ENCODE assay signal across 13 mouse cellular contexts in the genomic region with DNA sequence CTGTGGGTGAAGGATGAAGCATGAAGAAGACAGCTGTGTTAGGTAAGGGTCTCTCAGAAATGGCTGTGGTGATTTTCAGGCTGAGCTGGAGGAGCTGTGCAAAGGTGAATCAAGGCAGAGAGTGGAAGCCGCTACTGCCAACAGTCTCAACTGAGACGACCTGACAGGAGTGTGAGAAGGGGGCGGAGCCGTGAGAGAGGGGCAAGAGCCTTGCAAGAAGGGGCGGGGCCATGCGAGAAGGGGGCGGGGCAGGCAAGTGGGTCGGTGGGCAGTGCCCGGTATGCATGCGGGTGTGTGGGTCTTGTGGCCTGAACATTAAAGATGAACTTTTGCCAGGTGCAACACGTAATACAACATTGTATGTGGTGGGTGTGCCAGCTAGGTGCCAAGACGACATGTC.
DNase-seq lines count a peak whose midpoint lies in the region.
"Had no signal": no experiment of that assay in that cellular context is flagged by ENCODE, and none has a peak within 500 bp of the region (broad histone marks: within the 10 kb centered on the region; RNA-seq: fewer than 3 reads in every experiment).

No protein-coding gene starts in this region.

- peak; percentile 69 for DNase-seq in heart, adult 11 months
- no peak for DNase-seq in heart, adult 9 months (ENCODE audit: low spot score in 2 of 2)
- DNase-seq in lung, postnatal 10 days: peak; percentile 33
- DNase-seq in lung, adult 18-20 months: no peak
- DNase-seq in ES-CJ7 (ENCODE audit: low read depth, low spot score): peak; percentile 74
- DNase-seq in ZHBTc4 (ENCODE audit: low read depth, low spot score): peak; percentile 86
- no peak for DNase-seq in cerebellum, postnatal 36 days
- DNase-seq: adrenal gland, postnatal 10 days; adrenal gland, postnatal 36 days; cerebellum, adult 18-20 months; embryo, embryonic 11 days; gastrocnemius, postnatal 25 days; heart, adult 2 months had no signal

Comparison
In these comparisons a context has a peak if more than half of its experiments do, and no peak if none do; other contexts are left out.
1. DNase-seq: peak in heart, adult 11 months (single experiment), lung, postnatal 10 days (single experiment), ES-CJ7 (single experiment) and ZHBTc4 (single experiment); none in heart, adult 9 months (0 of 2), lung, adult 18-20 months (0 of 2) and cerebellum, postnatal 36 days (0 of 2).